ENCODE assay signal across 16 mouse cellular contexts in the genomic region with DNA sequence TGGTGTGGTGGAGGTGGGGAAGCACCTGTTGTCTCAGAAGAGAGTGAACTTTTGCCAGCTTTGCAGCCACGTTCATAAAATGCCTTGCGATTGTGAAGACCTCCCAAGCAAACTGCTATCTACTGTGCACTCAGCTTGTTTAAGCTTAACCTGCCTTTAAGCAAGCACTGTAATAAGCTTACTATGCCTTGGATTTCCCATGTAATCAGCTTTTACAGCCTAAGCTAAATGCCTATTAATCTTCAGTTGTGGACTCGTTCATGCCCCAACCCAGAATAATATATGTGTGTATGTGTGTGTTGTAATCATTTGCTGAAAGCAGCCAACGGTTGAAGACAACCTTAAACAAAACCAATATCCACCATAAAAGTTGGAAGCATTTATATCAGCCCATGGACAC.
"Had no signal": no experiment of that assay in that cellular context is flagged by ENCODE, and none has a peak within 500 bp of the region (broad histone marks: within the 10 kb centered on the region; RNA-seq: fewer than 3 reads in every experiment).

No protein-coding gene starts in this region.

- DNase-seq: heart, adult 2 months; heart, postnatal 10 days; heart, postnatal 14 days; heart, postnatal 36 days; heart, postnatal 4 days; kidney, adult 11 months; kidney, adult 18-20 months; kidney, adult 2 months; kidney, adult 8-10 months; kidney, postnatal 10 days; kidney, postnatal 14 days; kidney, postnatal 25 days; kidney, postnatal 36 days; kidney, postnatal 4 days; layer of hippocampus, adult 9-11 months; layer of hippocampus, postnatal 36 days had no signal
